Mouse (Mus musculus) embryonic fibroblast, embryonic 13.5 days (primary cell): ENCODE results near the gene 1700023F06Rik.

Experiments
- CTCF ChIP-seq: IDR thresholded peaks from 2 replicates; pipeline ENCODE4 v1.5.1; 2011; ENCODE audit warnings: mild to moderate bottlenecking, control low read depth, low read length, moderate library complexity, borderline replicate concordance; ENCODE audit not compliant: insufficient read depth
- POLR2A ChIP-seq: IDR thresholded peaks from 2 replicates; pipeline ENCODE4 v1.6.1; 2011; ENCODE audit warnings: low read depth, mild to moderate bottlenecking, control low read depth, low read length, moderate library complexity

- TF ChIP-seq POLR2A (no peak), CTCF (no peak)
Observed at GRCm38 (mm10) chr11:103206203-103206602, 2.2 kb downstream of the 1700023F06Rik start.
